Mouse (Mus musculus): ENCODE results near the gene Tsg101. TPM values are rescaled to one million over a fixed set of nuclear protein-coding genes. Genes with fewer than 3 reads are reported as not detected.

Gene Tsg101
- polyA plus RNA-seq, 1 experiment from 2014 or later: 220 TPM

Other genes starting within 250 kb of the Tsg101 start
- not detected in 3 replicates for gene Tph1, start 247.4 kb downstream of the Tsg101 start, polyA plus RNA-seq (2018)
- gene Saal1, start 209.3 kb downstream of the Tsg101 start, polyA plus RNA-seq (2018): 2.0 to 3.9 TPM (median 2.7 TPM) in 3 replicates
- gene Saa3, start 204.3 kb downstream of the Tsg101 start, polyA plus RNA-seq (2018): 50.5 to 83.6 TPM (median 73.1 TPM) in 3 replicates
- gene Saa4, start 187.4 kb downstream of the Tsg101 start, polyA plus RNA-seq (2018): not detected in 3 replicates
- not detected in 3 replicates for gene Saa1, start 177.0 kb downstream of the Tsg101 start, polyA plus RNA-seq (2018)
- not detected in 3 replicates for gene Saa2, start 168.2 kb downstream of the Tsg101 start, polyA plus RNA-seq (2018)
- 16.3 to 29.8 TPM (median 23.7 TPM) in 3 replicates for gene Hps5, start 123.9 kb downstream of the Tsg101 start, polyA plus RNA-seq (2018)
- gene Gtf2h1, start 123.9 kb downstream of the Tsg101 start, polyA plus RNA-seq (2018): 41.4 to 101 TPM (median 42.4 TPM) in 3 replicates
- 352 to 860 TPM (median 417 TPM) in 3 replicates for gene Ldha, start 78.5 kb downstream of the Tsg101 start, polyA plus RNA-seq (2018)
- gene Ldhc, start 58.8 kb downstream of the Tsg101 start, polyA plus RNA-seq (2018): not detected in 3 replicates
- 6.1 to 6.9 TPM (median 6.4 TPM) in 3 replicates for gene Uevld, start 38.6 kb upstream of the Tsg101 start, polyA plus RNA-seq (2018)
- gene Gm9999, start 63.6 kb upstream of the Tsg101 start, polyA plus RNA-seq (2018): not detected in 3 replicates
- 14.1 to 25.5 TPM (median 17.6 TPM) in 3 replicates for gene Spty2d1, start 88.4 kb upstream of the Tsg101 start, polyA plus RNA-seq (2018)
- 125 to 195 TPM (median 135 TPM) in 3 replicates for gene Tmem86a, start 130.6 kb upstream of the Tsg101 start, polyA plus RNA-seq (2018)
- not detected in 3 replicates for gene Ptpn5, start 213.7 kb upstream of the Tsg101 start, polyA plus RNA-seq (2018)

Measured in macrophage (primary cell).